Mouse (Mus musculus): ENCODE results near the gene Lyrm9.

The Lyrm9 gene

DNA sequence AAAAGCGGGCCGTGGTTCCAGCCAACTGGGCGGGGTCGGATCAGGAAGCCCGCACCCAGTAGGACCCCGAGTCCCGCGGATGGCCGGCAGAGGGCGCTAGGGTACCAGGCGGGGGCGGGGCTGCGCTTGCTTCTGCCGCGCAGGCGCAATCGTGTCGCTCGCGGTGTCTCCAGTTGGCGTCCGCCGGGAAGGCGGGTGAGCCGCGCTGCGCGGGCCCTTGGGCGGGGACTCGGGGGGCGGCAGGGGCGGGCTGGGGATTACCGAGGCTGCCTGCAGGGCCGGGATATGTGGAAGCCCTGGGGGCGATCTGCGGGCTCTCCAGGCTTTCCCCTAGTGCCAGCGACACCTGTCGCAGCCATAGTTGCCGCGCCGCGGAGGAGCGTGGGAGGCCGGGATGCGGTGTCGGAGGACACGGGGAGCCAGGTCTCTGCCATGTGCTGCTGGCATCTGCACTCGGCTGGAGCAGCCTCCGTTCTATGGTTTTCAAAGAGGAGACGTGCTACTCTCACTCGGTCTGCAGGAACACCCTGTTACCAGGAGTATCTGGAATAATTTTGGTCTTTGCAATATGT is at the start of gene Lyrm9:
Gene Lyrm9, plus strand, starts transcription at position 143 of the 572 bp plus-strand sequence.
- peak; percentile 81 for DNase-seq (ENCODE audit: low read depth)

- DNase-seq (ENCODE audit: low read depth) = no peak
These were observed 48.3 kb upstream of the Lyrm9 start for GRCm38 (mm10) chr11:78777851-78778680.

DNA sequence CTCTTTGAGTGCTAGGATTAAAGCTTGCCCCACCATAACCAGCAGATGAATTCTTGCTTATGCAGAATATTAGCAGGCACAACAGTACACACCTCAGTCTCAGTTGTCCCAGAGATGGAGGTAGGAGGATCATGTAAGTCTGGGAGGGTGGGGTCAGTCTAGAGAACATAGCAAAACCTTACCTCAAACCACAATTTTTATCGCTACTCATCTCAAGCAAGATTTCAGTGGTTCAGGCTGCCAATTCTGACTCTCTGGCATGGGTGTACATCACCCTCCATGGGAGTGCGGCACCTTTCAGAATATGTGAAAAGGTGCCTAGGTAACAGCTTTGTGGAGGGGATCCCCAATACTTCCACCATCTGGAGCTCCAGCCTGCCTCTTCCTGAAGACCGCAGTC is 46.4 kb upstream of the Lyrm9 start:
- DNase-seq (ENCODE audit: low read depth) = no peak

GRCm38 (mm10) chr11:78780571-78780970 is 45.8 kb upstream of the Lyrm9 start:
- no peak for DNase-seq (ENCODE audit: low read depth)

- no peak for DNase-seq (ENCODE audit: low read depth)
These were observed 44.1 kb upstream of the Lyrm9 start for GRCm38 (mm10) chr11:78782326-78782725.

- no peak for DNase-seq (ENCODE audit: low read depth)
These were observed 43.5 kb upstream of the Lyrm9 start for GRCm38 (mm10) chr11:78782791-78783347.

- no peak for DNase-seq (ENCODE audit: low read depth)
These were observed 40.4 kb upstream of the Lyrm9 start for GRCm38 (mm10) chr11:78786013-78786431.

GRCm38 (mm10) chr11:78789370-78790060 is 36.9 kb upstream of the Lyrm9 start:
- no peak for DNase-seq (ENCODE audit: low read depth)

DNA sequence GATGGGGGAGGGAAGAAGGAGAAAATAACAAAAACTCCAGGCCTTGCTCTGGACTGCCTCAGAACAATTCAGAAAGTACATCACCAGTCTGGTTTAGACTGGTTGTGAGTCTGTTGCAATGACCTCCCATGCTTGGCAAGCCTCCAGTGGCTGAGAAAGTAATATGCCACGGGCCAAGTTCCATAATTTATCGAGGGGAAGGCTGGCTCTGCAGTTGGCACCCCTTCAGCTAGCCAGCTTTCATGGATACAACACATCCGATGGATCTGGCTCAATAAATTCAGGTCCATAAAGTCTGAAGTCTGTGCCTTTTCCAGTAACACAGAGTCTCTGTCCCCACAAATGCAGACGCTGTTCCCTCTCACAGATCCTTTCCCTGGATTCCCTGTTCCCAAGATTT is 34.8 kb upstream of the Lyrm9 start:
- no peak for DNase-seq (ENCODE audit: low read depth)

DNA sequence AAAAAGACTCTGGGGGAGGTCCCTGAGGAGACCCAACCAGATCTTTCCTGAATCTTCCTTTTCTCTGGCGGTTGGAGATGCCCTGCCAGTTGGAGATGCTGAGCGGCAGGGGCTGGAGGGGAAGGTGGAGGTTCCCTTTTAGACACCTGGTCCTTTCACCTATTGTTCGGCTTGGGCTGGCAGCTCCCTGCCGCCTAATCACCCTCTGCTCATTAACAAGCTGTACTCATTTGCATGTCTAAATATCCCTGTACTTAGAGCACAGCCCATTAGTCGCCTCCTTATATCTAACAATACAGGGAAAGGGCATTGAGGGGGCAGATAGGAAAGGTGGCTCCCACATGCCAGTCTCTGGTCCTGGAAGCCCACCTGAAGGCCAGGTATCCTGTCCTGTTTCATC is 34.3 kb upstream of the Lyrm9 start:
- no peak for DNase-seq (ENCODE audit: low read depth)

DNA sequence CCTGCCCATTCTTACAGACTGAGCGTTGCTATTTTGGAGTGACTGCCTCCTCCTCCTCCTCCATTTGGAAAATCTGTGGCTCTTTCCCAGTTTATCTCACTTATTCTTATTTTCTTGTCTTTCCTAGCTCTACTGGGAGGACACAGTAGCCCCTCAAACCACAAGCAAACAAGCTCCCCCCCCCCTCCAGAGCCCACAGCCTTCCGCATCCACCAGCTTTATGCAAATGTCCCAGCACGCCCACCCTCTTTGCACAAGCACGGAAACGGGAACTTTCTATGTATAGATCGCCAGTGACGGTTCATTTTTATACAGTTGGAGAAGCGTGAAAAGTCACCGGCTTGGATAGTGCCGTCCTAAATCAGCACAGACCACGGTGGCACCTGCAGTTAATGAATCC is 33.9 kb upstream of the Lyrm9 start:
- no peak for DNase-seq (ENCODE audit: low read depth)

DNA sequence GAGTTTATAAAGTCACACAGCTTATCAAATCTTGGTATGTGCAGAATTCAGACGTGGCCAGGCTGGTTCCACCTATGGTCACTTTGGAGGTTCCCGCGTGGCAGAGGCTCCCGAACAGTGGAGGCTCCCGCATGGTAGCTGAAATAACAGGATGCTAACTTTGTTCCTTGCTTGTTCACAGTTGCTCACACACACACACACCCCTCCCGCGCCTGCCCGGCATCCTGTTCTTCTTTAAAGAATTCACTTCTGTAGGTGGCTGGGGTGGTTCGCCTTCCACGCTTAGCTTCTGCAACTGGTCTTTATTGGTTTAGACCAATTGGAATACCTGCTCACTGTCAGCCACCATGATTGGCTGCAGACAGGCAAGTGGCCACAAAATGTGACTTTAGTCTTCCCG is 33.3 kb upstream of the Lyrm9 start:
- no peak for DNase-seq (ENCODE audit: low read depth)

- DNase-seq (ENCODE audit: low read depth) = no peak
These were observed 30.2 kb upstream of the Lyrm9 start for GRCm38 (mm10) chr11:78796072-78796729.

DNA sequence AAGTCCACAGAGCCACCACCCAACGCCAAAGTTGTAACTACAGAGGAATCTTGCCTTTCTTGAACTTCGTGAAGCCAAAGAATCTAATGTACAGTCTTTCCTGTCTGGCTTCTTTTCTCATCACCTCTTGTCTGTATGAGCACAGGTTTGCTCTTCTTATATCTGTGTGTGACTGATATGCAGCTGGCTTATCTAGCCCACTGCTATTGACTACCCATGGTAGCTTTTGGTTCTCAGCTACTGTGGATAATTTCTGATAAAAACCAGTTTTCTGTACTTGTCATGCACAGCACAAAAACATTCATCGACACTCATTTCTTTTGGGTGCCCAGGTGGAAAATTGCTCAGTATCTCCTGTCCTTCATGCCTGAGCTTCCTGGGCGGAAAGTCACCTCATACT is 25.3 kb upstream of the Lyrm9 start:
- peak; percentile 27 for DNase-seq (ENCODE audit: low read depth)

- DNase-seq (ENCODE audit: low read depth) = no peak
These were observed 22.6 kb upstream of the Lyrm9 start for GRCm38 (mm10) chr11:78803587-78804316.

DNA sequence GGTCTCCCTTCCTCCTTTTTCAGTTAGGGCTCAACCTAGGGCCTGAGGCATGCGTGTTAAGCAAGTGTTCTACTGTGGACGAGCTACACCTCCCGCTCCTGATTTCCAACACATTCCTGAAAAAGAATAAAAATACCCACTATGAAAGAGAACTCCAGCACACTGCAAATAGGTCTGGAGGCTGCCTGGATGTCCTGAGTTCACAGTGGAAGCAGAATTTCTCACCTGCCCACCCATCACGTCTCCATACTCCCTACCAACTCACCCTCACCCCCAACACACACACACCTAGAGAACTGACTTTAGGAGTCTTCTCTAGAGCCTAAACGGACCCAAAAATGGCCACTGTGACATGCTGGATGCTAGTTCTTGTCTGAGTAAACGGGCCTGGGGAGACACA is 21.8 kb upstream of the Lyrm9 start:
- no peak for DNase-seq (ENCODE audit: low read depth)

DNA sequence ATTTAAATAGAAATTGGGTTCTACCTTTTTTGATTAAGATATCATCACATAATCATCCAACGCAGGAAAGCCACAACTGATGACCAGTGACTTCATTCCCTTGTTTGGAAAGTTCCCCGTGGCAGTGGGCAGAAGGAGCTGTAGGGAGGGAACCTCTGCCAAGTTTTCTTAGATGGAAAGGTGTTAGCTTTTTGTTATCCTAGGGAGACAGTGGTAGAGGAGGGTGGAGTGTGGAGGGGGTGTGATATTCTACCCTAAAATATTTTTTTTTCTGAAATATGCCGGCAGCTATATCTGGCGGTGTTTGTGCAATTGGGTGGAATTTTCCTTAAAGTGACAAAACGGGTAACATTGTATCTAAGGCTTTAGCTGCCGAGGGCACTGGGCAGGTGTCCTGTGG is 21.2 kb upstream of the Lyrm9 start:
- no peak for DNase-seq (ENCODE audit: low read depth)

GRCm38 (mm10) chr11:78805691-78806137 is 20.7 kb upstream of the Lyrm9 start:
- no peak for DNase-seq (ENCODE audit: low read depth)

DNA sequence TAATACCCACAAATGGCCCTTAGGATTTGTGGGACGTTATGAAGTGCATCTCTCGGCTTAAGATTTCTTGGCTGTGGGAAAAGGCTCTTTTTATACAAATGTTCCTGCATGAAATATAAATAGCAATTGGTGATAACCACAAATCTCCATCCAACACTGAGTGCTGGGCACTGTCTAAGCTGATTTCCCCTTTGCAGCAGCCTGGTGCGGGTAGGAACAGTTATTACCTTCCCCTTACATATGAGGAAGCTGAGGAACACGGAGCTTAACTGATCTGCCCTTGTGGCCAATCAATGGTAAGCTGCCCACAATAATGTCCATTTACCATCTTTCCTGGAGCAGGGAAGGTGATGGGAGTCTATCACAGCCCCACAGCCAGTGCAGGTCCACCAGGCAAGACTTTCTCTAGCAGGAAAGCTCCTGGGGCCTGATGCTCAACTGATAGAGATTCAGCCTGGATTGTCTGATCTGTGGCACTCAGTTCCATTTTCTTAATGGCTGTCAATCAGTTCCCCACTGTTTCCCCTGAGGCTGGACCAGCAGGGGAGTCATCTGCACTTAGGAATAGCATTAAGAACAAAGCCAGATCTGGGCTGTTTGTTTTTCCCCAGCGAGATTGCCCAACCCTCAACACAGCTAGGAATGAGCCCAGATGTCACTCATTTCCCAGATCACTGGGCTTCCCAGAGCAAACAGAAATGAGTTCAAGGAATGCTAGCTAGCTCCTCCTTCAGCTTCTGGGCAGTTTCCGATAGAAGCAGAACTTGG is 18.9 kb upstream of the Lyrm9 start:
- no peak for DNase-seq (ENCODE audit: low read depth)

DNA sequence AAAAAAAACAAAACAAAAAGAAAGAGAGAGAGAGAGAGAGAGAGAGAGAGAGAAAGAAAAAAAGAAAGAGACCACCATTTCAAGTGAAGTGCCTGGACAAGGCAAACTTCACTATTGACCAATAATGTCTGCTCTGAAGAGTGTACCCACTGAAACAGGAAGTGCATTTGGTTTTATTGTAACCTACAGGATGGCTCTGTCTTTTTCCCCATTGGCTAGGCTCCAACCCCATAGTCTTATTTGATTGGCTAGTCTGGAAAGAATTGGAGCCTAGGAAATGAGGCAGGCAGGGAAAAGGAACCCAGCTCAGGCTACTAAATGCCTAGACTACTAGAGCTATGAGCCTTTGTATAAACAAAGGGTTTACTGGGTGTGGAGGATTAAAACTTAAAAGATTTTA is 17.0 kb upstream of the Lyrm9 start:
- DNase-seq (ENCODE audit: low read depth) = no peak

GRCm38 (mm10) chr11:78814461-78814941 is 11.9 kb upstream of the Lyrm9 start:
- DNase-seq (ENCODE audit: low read depth) = no peak

Measured in c-Kit-positive CD71-positive TER-119-negative erythroid progenitor cells, embryonic 14.5 days (primary cell).